Mouse (Mus musculus) liver, postnatal 0 days (tissue): ENCODE measurements at regions not wholly inside any gene's neighbourhood (a gene's known extent, or its start where the extent isn't known, plus 50 kb on each side); places are given as distances from the start of the nearest gene placed in this dataset.

Experiments
- CTCF ChIP-seq: sonication (generic); IDR thresholded peaks from 2 replicates; pipeline ENCODE4 v1.5.1; 2016; ENCODE audit warnings: antibody characterized with exemption, low read depth
- EP300 ChIP-seq: IDR thresholded peaks from 2 replicates; pipeline ENCODE4 v1.6.1; 2016; ENCODE audit warnings: antibody characterized with exemption, low read depth, mild to moderate bottlenecking

DNA sequence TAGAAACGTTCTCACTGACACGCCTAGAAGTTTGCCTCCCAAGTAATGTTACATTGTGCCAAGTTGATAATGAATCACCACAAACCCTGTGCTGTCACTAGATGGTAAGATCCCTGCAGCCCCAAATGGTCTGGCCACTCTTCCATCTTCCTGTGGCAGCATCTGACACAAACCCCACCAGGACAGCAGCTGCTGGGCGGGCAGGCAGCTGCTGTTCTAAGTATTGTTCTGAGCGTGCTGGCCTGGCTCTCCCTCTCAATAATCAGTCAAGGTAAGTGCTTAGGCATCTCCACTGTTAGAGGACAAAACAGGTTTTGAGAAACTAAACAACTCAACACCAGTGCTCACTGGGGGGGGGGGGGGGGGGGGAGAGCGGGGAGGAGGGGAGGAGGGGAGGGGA lies 375.7 kb upstream of the Smim15 start:
- no peak for TF ChIP-seq CTCF
- no peak for TF ChIP-seq EP300
